Mouse (Mus musculus): ENCODE measurements around the gene Btbd35f11. TPM values are rescaled to one million over a fixed set of nuclear protein-coding genes. Genes with fewer than 3 reads are reported as not detected.
"Not testable (repeated sequence)": the region's sequence is repeated elsewhere in the genome, so short reads cannot be mapped to it uniquely, and the experiment has no call there.

Btbd35f11 gene
- not detected in 2 replicates for polyA plus RNA-seq (2014; fragmentation: Nextera tagmentation; extraction: Ambion mirVana)

GRCm38 (mm10) chrX:3443590-3443989 is at the start of gene Btbd35f11:
TSS of gene Btbd35f11 (minus strand) at chrX:3443690.
- H3K4me1 ChIP-seq (ENCODE audit: control insufficient read depth, insufficient read depth, low read length); H3K4me3 ChIP-seq (replicated peaks; ENCODE audit: low read depth, low read length); H3K9me3 ChIP-seq (ENCODE audit: control insufficient read depth, low read length); H3K27ac ChIP-seq (replicated peaks; ENCODE audit: low read depth, low read length); H3K4me2 ChIP-seq (ENCODE audit: low read length); ATAC-seq (ENCODE audit: low FRiP score, low TSS enrichment); H3K9ac ChIP-seq (replicated peaks; ENCODE audit: low read length); H3K36me3 ChIP-seq (ENCODE audit: control insufficient read depth, insufficient read depth, low read length); H3K27me3 ChIP-seq (ENCODE audit: control insufficient read depth, insufficient read depth, low read length); DNase-seq: not testable (repeated sequence)
- 73% methylated on average over 2 of the region's 3 CpGs for WGBS

GRCm38 (mm10) chrX:3409946-3410345 is 33.5 kb downstream of the Btbd35f11 start:
- H3K4me2 ChIP-seq (ENCODE audit: low read length); ATAC-seq (ENCODE audit: low FRiP score, low TSS enrichment); H3K9ac ChIP-seq (replicated peaks; ENCODE audit: low read length); H3K4me3 ChIP-seq (replicated peaks; ENCODE audit: low read depth, low read length); H3K36me3 ChIP-seq (ENCODE audit: control insufficient read depth, insufficient read depth, low read length); H3K27ac ChIP-seq (replicated peaks; ENCODE audit: low read depth, low read length); H3K4me1 ChIP-seq (ENCODE audit: control insufficient read depth, insufficient read depth, low read length); H3K9me3 ChIP-seq (ENCODE audit: control insufficient read depth, low read length); H3K27me3 ChIP-seq (ENCODE audit: control insufficient read depth, insufficient read depth, low read length); DNase-seq: not testable (repeated sequence)
- WGBS: 100% methylated on average over 1 of the region's 2 CpGs

Other genes with a start within 250 kb of the Btbd35f11 start
- not detected in 2 replicates for gene Btbd35f24, start 247.9 kb downstream of the Btbd35f11 start, polyA plus RNA-seq (2014; fragmentation: Nextera tagmentation; extraction: Ambion mirVana)